Mouse (Mus musculus): ENCODE data around the gene Focad. TPM values are rescaled to one million over a fixed set of nuclear protein-coding genes. Genes with fewer than 3 reads are reported as not detected.
A peak's percentile ranks its signal among the peaks of the same experiment; 100 is the strongest.

Focad gene
- 17.0 and 17.4 TPM in 2 replicates for polyA plus RNA-seq (2014; fragmentation: Nextera tagmentation; extraction: Ambion mirVana)

GRCm38 (mm10) chr4:88094062-88094767 is at the start of gene Focad:
Gene Focad (plus strand): TSS chr4:88094629.
- Histone ChIP-seq H3K27me3 (replicated peaks; ENCODE audit: control insufficient read depth, insufficient read depth, low read length) (no peaks in the 10 kb centered on the region), H3K9me3 (ENCODE audit: control insufficient read depth, low read length) (no peaks in the 10 kb centered on the region), H3K36me3 (ENCODE audit: control insufficient read depth, insufficient read depth, low read length) (no peaks in the 10 kb centered on the region), H3K9ac (ENCODE audit: low read length) (peak within 1 kb of the TSS; percentile 56), H3K27ac (ENCODE audit: low read depth) (peak within 1 kb of the TSS; percentile 17; the same call in 1 of the 2 replicates), H3K4me3 (ENCODE audit: low read depth, low read length) (peak within 1 kb of the TSS; percentile 65), H3K4me2 (ENCODE audit: low read length) (peak within 1 kb of the TSS; percentile 98), H3K4me1 (replicated peaks; ENCODE audit: control insufficient read depth, insufficient read depth, low read length) (peaks cover 3% of the 10 kb centered on the region; the same call in 1 of the 2 replicates)
- WGBS = under 1% methylated on average over 34 of the region's 34 CpGs
- DNase-seq (ENCODE audit: low spot score) (peak; percentile 96), ATAC-seq (replicated peaks; ENCODE audit: low FRiP score, low TSS enrichment, low read depth) (peak; percentile 99)

GRCm38 (mm10) chr4:88045151-88045550 is 49.3 kb upstream of the Focad start:
- no peak overlapping the region for H3K4me3 ChIP-seq (ENCODE audit: low read depth, low read length)
- no peak overlapping the region for H3K4me2 ChIP-seq (ENCODE audit: low read length)
- H3K36me3 ChIP-seq (ENCODE audit: control insufficient read depth, insufficient read depth, low read length) = no peaks in the 10 kb centered on the region
- no peaks in the 10 kb centered on the region for H3K9me3 ChIP-seq (ENCODE audit: control insufficient read depth, low read length)
- H3K27ac ChIP-seq (ENCODE audit: low read depth) = no peak overlapping the region
- 81% methylated on average over 4 of the region's 4 CpGs for WGBS
- H3K9ac ChIP-seq (ENCODE audit: low read length) = no peak overlapping the region
- H3K27me3 ChIP-seq (replicated peaks; ENCODE audit: control insufficient read depth, insufficient read depth, low read length) = no peaks in the 10 kb centered on the region
- DNase-seq (ENCODE audit: low spot score) (no peak), ATAC-seq (replicated peaks; ENCODE audit: low FRiP score, low TSS enrichment, low read depth) (no peak)
- H3K4me1 ChIP-seq (replicated peaks; ENCODE audit: control insufficient read depth, insufficient read depth, low read length) = no peaks in the 10 kb centered on the region

- Histone ChIP-seq H3K4me1 (replicated peaks; ENCODE audit: control insufficient read depth, insufficient read depth, low read length) (no peaks in the 10 kb centered on the region), H3K9me3 (ENCODE audit: control insufficient read depth, low read length) (no peaks in the 10 kb centered on the region), H3K27me3 (replicated peaks; ENCODE audit: control insufficient read depth, insufficient read depth, low read length) (no peaks in the 10 kb centered on the region), H3K27ac (ENCODE audit: low read depth) (no peak overlapping the region), H3K9ac (ENCODE audit: low read length) (no peak overlapping the region), H3K36me3 (ENCODE audit: control insufficient read depth, insufficient read depth, low read length) (no peaks in the 10 kb centered on the region), H3K4me2 (ENCODE audit: low read length) (no peak overlapping the region), H3K4me3 (ENCODE audit: low read depth, low read length) (no peak overlapping the region)
- DNase-seq (ENCODE audit: low spot score) (no peak), ATAC-seq (replicated peaks; ENCODE audit: low FRiP score, low TSS enrichment, low read depth) (no peak)
- WGBS = 65% methylated on average over 8 of the region's 8 CpGs
Measured at GRCm38 (mm10) chr4:88046280-88046679, 48.1 kb upstream of the Focad start.

- 61% methylated on average over 2 of the region's 2 CpGs for WGBS
- H3K4me2 ChIP-seq (ENCODE audit: low read length) = no peak overlapping the region
- no peaks in the 10 kb centered on the region for H3K36me3 ChIP-seq (ENCODE audit: control insufficient read depth, insufficient read depth, low read length)
- no peaks in the 10 kb centered on the region for H3K27me3 ChIP-seq (replicated peaks; ENCODE audit: control insufficient read depth, insufficient read depth, low read length)
- no peaks in the 10 kb centered on the region for H3K4me1 ChIP-seq (replicated peaks; ENCODE audit: control insufficient read depth, insufficient read depth, low read length)
- no peak for ATAC-seq (replicated peaks; ENCODE audit: low FRiP score, low TSS enrichment, low read depth)
- H3K4me3 ChIP-seq (ENCODE audit: low read depth, low read length) = no peak overlapping the region
- no peak for DNase-seq (ENCODE audit: low spot score)
- no peaks in the 10 kb centered on the region for H3K9me3 ChIP-seq (ENCODE audit: control insufficient read depth, low read length)
- no peak overlapping the region for H3K9ac ChIP-seq (ENCODE audit: low read length)
- H3K27ac ChIP-seq (ENCODE audit: low read depth) = no peak overlapping the region
Measured at GRCm38 (mm10) chr4:88075388-88075787, 19.0 kb upstream of the Focad start.

GRCm38 (mm10) chr4:88078983-88079382 is 15.4 kb upstream of the Focad start:
- Histone ChIP-seq H3K27ac (ENCODE audit: low read depth) (no peak overlapping the region), H3K27me3 (replicated peaks; ENCODE audit: control insufficient read depth, insufficient read depth, low read length) (no peaks in the 10 kb centered on the region), H3K4me2 (ENCODE audit: low read length) (no peak overlapping the region), H3K4me1 (replicated peaks; ENCODE audit: control insufficient read depth, insufficient read depth, low read length) (no peaks in the 10 kb centered on the region; the same call in 1 of the 2 replicates), H3K36me3 (ENCODE audit: control insufficient read depth, insufficient read depth, low read length) (no peaks in the 10 kb centered on the region), H3K9me3 (ENCODE audit: control insufficient read depth, low read length) (no peaks in the 10 kb centered on the region), H3K9ac (ENCODE audit: low read length) (no peak overlapping the region), H3K4me3 (ENCODE audit: low read depth, low read length) (no peak overlapping the region)
- DNase-seq (ENCODE audit: low spot score) (no peak), ATAC-seq (replicated peaks; ENCODE audit: low FRiP score, low TSS enrichment, low read depth) (no peak)
- WGBS = 67% methylated on average over 3 of the region's 3 CpGs

GRCm38 (mm10) chr4:88081417-88081816 is 13.0 kb upstream of the Focad start:
- 73% methylated on average over 5 of the region's 5 CpGs for WGBS
- H3K4me1 ChIP-seq (replicated peaks; ENCODE audit: control insufficient read depth, insufficient read depth, low read length) = no peaks in the 10 kb centered on the region; the same call in 1 of the 2 replicates
- no peaks in the 10 kb centered on the region for H3K36me3 ChIP-seq (ENCODE audit: control insufficient read depth, insufficient read depth, low read length)
- DNase-seq (ENCODE audit: low spot score) (no peak), ATAC-seq (replicated peaks; ENCODE audit: low FRiP score, low TSS enrichment, low read depth) (no peak)
- no peak overlapping the region for H3K4me3 ChIP-seq (ENCODE audit: low read depth, low read length)
- H3K27me3 ChIP-seq (replicated peaks; ENCODE audit: control insufficient read depth, insufficient read depth, low read length) = no peaks in the 10 kb centered on the region
- no peaks in the 10 kb centered on the region for H3K9me3 ChIP-seq (ENCODE audit: control insufficient read depth, low read length)
- no peak overlapping the region for H3K4me2 ChIP-seq (ENCODE audit: low read length)
- no peak overlapping the region for H3K27ac ChIP-seq (ENCODE audit: low read depth)
- no peak overlapping the region for H3K9ac ChIP-seq (ENCODE audit: low read length)

GRCm38 (mm10) chr4:88081885-88082284 is 12.5 kb upstream of the Focad start:
- 94% methylated on average over 3 of the region's 3 CpGs for WGBS
- Histone ChIP-seq H3K36me3 (ENCODE audit: control insufficient read depth, insufficient read depth, low read length) (no peaks in the 10 kb centered on the region), H3K9me3 (ENCODE audit: control insufficient read depth, low read length) (no peaks in the 10 kb centered on the region), H3K9ac (ENCODE audit: low read length) (no peak overlapping the region), H3K27ac (ENCODE audit: low read depth) (no peak overlapping the region), H3K4me1 (replicated peaks; ENCODE audit: control insufficient read depth, insufficient read depth, low read length) (no peaks in the 10 kb centered on the region; the same call in 1 of the 2 replicates), H3K4me2 (ENCODE audit: low read length) (no peak overlapping the region), H3K27me3 (replicated peaks; ENCODE audit: control insufficient read depth, insufficient read depth, low read length) (no peaks in the 10 kb centered on the region), H3K4me3 (ENCODE audit: low read depth, low read length) (no peak overlapping the region)
- DNase-seq (ENCODE audit: low spot score) = no peak
- ATAC-seq (replicated peaks; ENCODE audit: low FRiP score, low TSS enrichment, low read depth) = no peak

- ATAC-seq (replicated peaks; ENCODE audit: low FRiP score, low TSS enrichment, low read depth) (no peak), DNase-seq (ENCODE audit: low spot score) (no peak)
- WGBS = 78% methylated on average over 4 of the region's 4 CpGs
- Histone ChIP-seq H3K4me2 (ENCODE audit: low read length) (no peak overlapping the region), H3K4me1 (replicated peaks; ENCODE audit: control insufficient read depth, insufficient read depth, low read length) (no peaks in the 10 kb centered on the region; the same call in 1 of the 2 replicates), H3K4me3 (ENCODE audit: low read depth, low read length) (no peak overlapping the region), H3K27me3 (replicated peaks; ENCODE audit: control insufficient read depth, insufficient read depth, low read length) (no peaks in the 10 kb centered on the region), H3K36me3 (ENCODE audit: control insufficient read depth, insufficient read depth, low read length) (no peaks in the 10 kb centered on the region), H3K27ac (ENCODE audit: low read depth) (no peak overlapping the region), H3K9ac (ENCODE audit: low read length) (no peak overlapping the region), H3K9me3 (ENCODE audit: control insufficient read depth, low read length) (no peaks in the 10 kb centered on the region)
Measured at GRCm38 (mm10) chr4:88082381-88082780, 12.0 kb upstream of the Focad start.

GRCm38 (mm10) chr4:88083781-88084180 is 10.6 kb upstream of the Focad start:
- DNase-seq (ENCODE audit: low spot score) = no peak
- Histone ChIP-seq H3K4me3 (ENCODE audit: low read depth, low read length) (no peak overlapping the region), H3K9me3 (ENCODE audit: control insufficient read depth, low read length) (no peaks in the 10 kb centered on the region), H3K27me3 (replicated peaks; ENCODE audit: control insufficient read depth, insufficient read depth, low read length) (no peaks in the 10 kb centered on the region), H3K36me3 (ENCODE audit: control insufficient read depth, insufficient read depth, low read length) (no peaks in the 10 kb centered on the region), H3K9ac (ENCODE audit: low read length) (no peak overlapping the region), H3K4me1 (replicated peaks; ENCODE audit: control insufficient read depth, insufficient read depth, low read length) (no peaks in the 10 kb centered on the region; the same call in 1 of the 2 replicates), H3K4me2 (ENCODE audit: low read length) (no peak overlapping the region), H3K27ac (ENCODE audit: low read depth) (no peak overlapping the region)
- no peak for ATAC-seq (replicated peaks; ENCODE audit: low FRiP score, low TSS enrichment, low read depth)
- 48% methylated on average over 3 of the region's 3 CpGs for WGBS
